Mouse (Mus musculus): Measurements from ENCODE around the gene Traf3ip1. TPM values are rescaled to one million over a fixed set of nuclear protein-coding genes. Genes with fewer than 3 reads are reported as not detected.
A peak's percentile ranks its signal among the peaks of the same experiment; 100 is the strongest.
"Not testable (repeated sequence)": the region's sequence is repeated elsewhere in the genome, so short reads cannot be mapped to it uniquely, and the experiment has no call there.

Gene Traf3ip1
- polyA plus RNA-seq, 3 experiments from 2014 or later = 3.3 to 4.8 (median 3.3) TPM

GRCm38 (mm10) chr1:91466186-91466585 lies 28.3 kb upstream of the Traf3ip1 start:
- no peak for ATAC-seq

GRCm38 (mm10) chr1:91469888-91470419 lies 24.5 kb upstream of the Traf3ip1 start:
- no peak for ATAC-seq

- ATAC-seq = not testable (repeated sequence)
Observed at GRCm38 (mm10) chr1:91478145-91478544, 16.3 kb upstream of the Traf3ip1 start.

GRCm38 (mm10) chr1:91478958-91479357 lies 15.5 kb upstream of the Traf3ip1 start:
- no peak for ATAC-seq

GRCm38 (mm10) chr1:91482616-91483211 lies 11.7 kb upstream of the Traf3ip1 start:
- no peak for ATAC-seq

GRCm38 (mm10) chr1:91483304-91484010 lies 11.0 kb upstream of the Traf3ip1 start:
- ATAC-seq = peak; percentile 68

- ATAC-seq = no peak
Observed at GRCm38 (mm10) chr1:91484011-91484346, 10.5 kb upstream of the Traf3ip1 start.

GRCm38 (mm10) chr1:91485422-91485821 lies 9.0 kb upstream of the Traf3ip1 start:
- ATAC-seq = no peak

- no peak for ATAC-seq
Observed at GRCm38 (mm10) chr1:91486165-91486564, 8.3 kb upstream of the Traf3ip1 start.

- no peak for ATAC-seq
Observed at GRCm38 (mm10) chr1:91490322-91490721, 4.1 kb upstream of the Traf3ip1 start.

- ATAC-seq = no peak
Observed at GRCm38 (mm10) chr1:91492740-91493139, 1.7 kb upstream of the Traf3ip1 start.

GRCm38 (mm10) chr1:91493938-91494337 lies 509 bp upstream of the Traf3ip1 start:
- ATAC-seq = no peak

GRCm38 (mm10) chr1:91495321-91495720 lies 874 bp downstream of the Traf3ip1 start:
- no peak for ATAC-seq

GRCm38 (mm10) chr1:91498579-91498978 lies 4.1 kb downstream of the Traf3ip1 start:
- no peak for ATAC-seq

- no peak for ATAC-seq
Observed at GRCm38 (mm10) chr1:91504615-91505014, 10.2 kb downstream of the Traf3ip1 start.

GRCm38 (mm10) chr1:91514916-91515315 lies 20.5 kb downstream of the Traf3ip1 start:
- ATAC-seq = no peak

GRCm38 (mm10) chr1:91515642-91516041 lies 21.2 kb downstream of the Traf3ip1 start:
- no peak for ATAC-seq

- ATAC-seq = peak; percentile 78
Observed at GRCm38 (mm10) chr1:91523759-91524158, 29.3 kb downstream of the Traf3ip1 start.

- no peak for ATAC-seq
Observed at GRCm38 (mm10) chr1:91525838-91526237, 31.4 kb downstream of the Traf3ip1 start.

- ATAC-seq = no peak
Observed at GRCm38 (mm10) chr1:91530166-91530565, 35.7 kb downstream of the Traf3ip1 start.

- no peak for ATAC-seq
Observed at GRCm38 (mm10) chr1:91532243-91532642, 37.8 kb downstream of the Traf3ip1 start.

- ATAC-seq = no peak
Observed at GRCm38 (mm10) chr1:91532892-91533291, 38.4 kb downstream of the Traf3ip1 start.

GRCm38 (mm10) chr1:91533483-91533882 lies 39.0 kb downstream of the Traf3ip1 start:
- ATAC-seq = no peak
